Mouse (Mus musculus) lung, postnatal 36 days (tissue): ENCODE data around the gene Irx3.

Experiments used
- DNase-seq: peaks from one replicate; pipeline ENCODE4 v3.0.0; 2022; ENCODE audit warnings: mixed read lengths

Irx3 gene

GRCm38 (mm10) chr8:91801241-91801811, 541 bp downstream of the Irx3 start:
- peak; percentile 81 for DNase-seq

- peak; percentile 14 for DNase-seq
Measured at GRCm38 (mm10) chr8:91800523-91801240, 1.2 kb downstream of the Irx3 start.

GRCm38 (mm10) chr8:91799681-91800522, 2.0 kb downstream of the Irx3 start:
- peak; percentile 13 for DNase-seq

GRCm38 (mm10) chr8:91799016-91799581, 2.8 kb downstream of the Irx3 start:
- peak; percentile 17 for DNase-seq

GRCm38 (mm10) chr8:91797626-91798271, 4.1 kb downstream of the Irx3 start:
- DNase-seq = peak; percentile 69

- DNase-seq = no peak
Measured at GRCm38 (mm10) chr8:91793846-91794245, 8.0 kb downstream of the Irx3 start.

- no peak for DNase-seq
Measured at GRCm38 (mm10) chr8:91787194-91787895, 14.5 kb downstream of the Irx3 start.

GRCm38 (mm10) chr8:91782940-91783339, 18.9 kb downstream of the Irx3 start:
- DNase-seq = no peak

- DNase-seq = no peak
Measured at GRCm38 (mm10) chr8:91782201-91782600, 19.7 kb downstream of the Irx3 start.

GRCm38 (mm10) chr8:91780648-91781047, 21.2 kb downstream of the Irx3 start:
- no peak for DNase-seq

- no peak for DNase-seq
Measured at GRCm38 (mm10) chr8:91768857-91769256, 33.0 kb downstream of the Irx3 start.

GRCm38 (mm10) chr8:91765411-91766034, 36.3 kb downstream of the Irx3 start:
- DNase-seq = no peak

- no peak for DNase-seq
Measured at GRCm38 (mm10) chr8:91755566-91755965, 46.3 kb downstream of the Irx3 start.

- DNase-seq = no peak
Measured at GRCm38 (mm10) chr8:91755062-91755461, 46.8 kb downstream of the Irx3 start.

GRCm38 (mm10) chr8:91750794-91751125, 51.1 kb downstream of the Irx3 start:
- DNase-seq = no peak

- no peak for DNase-seq
Measured at GRCm38 (mm10) chr8:91750096-91750793, 51.6 kb downstream of the Irx3 start.

- DNase-seq = no peak
Measured at GRCm38 (mm10) chr8:91749412-91749811, 52.5 kb downstream of the Irx3 start.
